Mouse (Mus musculus): Measurements from ENCODE around the gene Noct. TPM values are rescaled to one million over a fixed set of nuclear protein-coding genes. Genes with fewer than 3 reads are reported as not detected.

Gene Noct
- polyA plus RNA-seq, 1 experiment from 2014 or later = 12.7 TPM

DNA sequence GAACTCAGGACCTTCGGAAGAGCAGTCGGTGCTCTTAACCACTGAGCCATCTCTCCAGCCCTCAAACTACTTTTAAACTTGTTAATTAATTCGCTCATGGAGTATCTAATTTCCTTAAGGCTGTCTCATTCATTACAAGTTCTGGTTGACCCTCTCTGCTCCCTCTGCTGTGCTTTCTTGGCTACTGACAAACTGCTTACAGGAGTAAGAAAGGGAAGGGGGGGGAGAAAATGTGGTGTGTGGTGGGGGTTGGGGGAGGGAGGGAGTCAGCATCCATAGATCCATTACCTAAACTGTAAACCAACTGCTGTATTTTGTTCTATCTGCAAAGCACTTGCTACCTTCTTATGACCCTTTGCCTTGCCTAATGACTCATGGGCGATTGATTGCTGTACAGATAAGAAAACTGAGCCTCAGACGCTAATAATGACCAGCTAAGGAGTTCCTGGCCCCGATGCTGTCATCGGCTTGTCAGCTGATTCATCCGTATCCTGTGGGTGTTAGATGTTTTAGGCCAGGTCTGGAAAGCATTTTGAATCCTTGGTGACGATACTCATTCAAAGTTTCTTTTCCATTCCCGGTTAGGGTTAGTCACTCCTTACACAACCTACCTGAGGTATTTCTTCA lies 1.3 kb upstream of the Noct start:
- DNase-seq (ENCODE audit: low spot score) = no peak
- no peaks in the 10 kb centered on the region for H3K9me3 ChIP-seq (ENCODE audit: control insufficient read depth, low read length)
- no peaks in the 10 kb centered on the region for H3K4me1 ChIP-seq (replicated peaks; ENCODE audit: control insufficient read depth, insufficient read depth, low read length)
- H3K9ac ChIP-seq (ENCODE audit: low read depth, low read length) = no peak overlapping the region
- no peak for ATAC-seq (ENCODE audit: low FRiP score)
- H3K4me3 ChIP-seq (ENCODE audit: low read depth, low read length) = no peak overlapping the region
- no peak overlapping the region for H3K27ac ChIP-seq (ENCODE audit: low read depth, low read length)
- H3K4me2 ChIP-seq (replicated peaks; ENCODE audit: low read depth, low read length) = no peak overlapping the region
- WGBS = 58% methylated on average over 10 of the region's 10 CpGs
- H3K36me3 ChIP-seq (ENCODE audit: control insufficient read depth, insufficient read depth, low read length) = no peaks in the 10 kb centered on the region
- no peaks in the 10 kb centered on the region for H3K27me3 ChIP-seq (ENCODE audit: control insufficient read depth, insufficient read depth, low read length)

- Histone ChIP-seq H3K36me3 (ENCODE audit: control insufficient read depth, insufficient read depth, low read length) (no peaks in the 10 kb centered on the region), H3K27ac (ENCODE audit: low read depth, low read length) (no peak overlapping the region), H3K4me3 (ENCODE audit: low read depth, low read length) (no peak overlapping the region), H3K4me2 (replicated peaks; ENCODE audit: low read depth, low read length) (no peak overlapping the region), H3K4me1 (replicated peaks; ENCODE audit: control insufficient read depth, insufficient read depth, low read length) (no peaks in the 10 kb centered on the region), H3K9ac (ENCODE audit: low read depth, low read length) (no peak overlapping the region), H3K9me3 (ENCODE audit: control insufficient read depth, low read length) (no peaks in the 10 kb centered on the region), H3K27me3 (ENCODE audit: control insufficient read depth, insufficient read depth, low read length) (no peaks in the 10 kb centered on the region)
- ATAC-seq (ENCODE audit: low FRiP score) (no peak), DNase-seq (ENCODE audit: low spot score) (peak; percentile 13)
- WGBS = 18% methylated on average over 5 of the region's 5 CpGs
Measured at GRCm38 (mm10) chr3:51223556-51223955, 691 bp upstream of the Noct start.

DNA sequence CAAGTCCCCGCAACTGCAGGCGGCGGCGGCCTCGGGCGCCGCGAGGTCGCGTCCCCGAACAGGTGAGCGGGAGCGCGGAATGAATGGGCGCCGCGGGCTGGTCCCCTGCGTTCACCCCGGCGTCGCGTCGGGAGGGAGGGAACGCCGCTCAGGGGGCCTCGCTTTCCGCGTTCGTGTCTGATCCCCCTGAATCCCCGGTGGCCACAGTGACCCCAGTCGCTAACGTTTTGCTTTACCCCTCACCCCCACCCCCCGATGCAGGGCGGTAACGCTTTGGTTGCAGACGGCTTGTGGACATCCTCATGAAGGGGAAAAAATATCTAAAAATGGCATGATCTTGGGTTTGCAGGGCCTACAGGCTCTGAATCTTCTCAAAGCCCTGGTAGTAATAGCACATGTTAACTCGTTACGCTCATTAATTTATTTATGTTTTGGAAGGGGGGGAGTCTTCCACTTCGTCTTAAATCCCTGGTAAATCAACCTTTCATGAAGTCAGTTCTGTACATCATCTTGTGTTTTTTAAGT lies 1.0 kb downstream of the Noct start:
- WGBS = 2% methylated on average over 39 of the region's 39 CpGs
- peak overlapping the region; percentile 67 for H3K4me2 ChIP-seq (replicated peaks; ENCODE audit: low read depth, low read length)
- H3K27me3 ChIP-seq (ENCODE audit: control insufficient read depth, insufficient read depth, low read length) = no peaks in the 10 kb centered on the region
- DNase-seq (ENCODE audit: low spot score) = no peak
- H3K4me3 ChIP-seq (ENCODE audit: low read depth, low read length) = peak overlapping the region; percentile 65
- H3K4me1 ChIP-seq (replicated peaks; ENCODE audit: control insufficient read depth, insufficient read depth, low read length) = no peaks in the 10 kb centered on the region
- H3K9ac ChIP-seq (ENCODE audit: low read depth, low read length) = peak overlapping the region; percentile 72
- H3K9me3 ChIP-seq (ENCODE audit: control insufficient read depth, low read length) = no peaks in the 10 kb centered on the region
- H3K27ac ChIP-seq (ENCODE audit: low read depth, low read length) = peak overlapping the region; percentile 95
- peak; percentile 33; the same call in 1 of the 2 replicates for ATAC-seq (ENCODE audit: low FRiP score)
- H3K36me3 ChIP-seq (ENCODE audit: control insufficient read depth, insufficient read depth, low read length) = no peaks in the 10 kb centered on the region

DNA sequence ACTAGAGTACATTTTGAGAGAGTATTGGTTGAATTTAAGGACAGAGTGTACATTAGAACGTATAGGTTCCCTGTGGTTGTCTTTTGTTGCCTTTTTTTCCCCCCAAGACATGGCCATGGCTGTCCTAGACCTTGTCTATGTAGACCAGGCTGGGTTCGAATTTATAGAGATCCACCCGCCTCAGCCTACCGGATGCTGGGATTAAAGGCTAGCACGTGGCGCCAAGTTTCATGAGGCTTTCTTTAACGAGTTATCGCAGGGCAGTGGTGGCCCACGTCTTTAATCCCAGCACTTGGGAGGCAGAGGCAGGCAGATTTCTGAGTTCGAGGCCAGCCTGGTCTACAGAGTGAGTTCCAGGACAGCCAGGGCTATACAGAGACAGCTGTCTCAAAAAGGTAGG lies 1.7 kb downstream of the Noct start:
- no peaks in the 10 kb centered on the region for H3K27me3 ChIP-seq (ENCODE audit: control insufficient read depth, insufficient read depth, low read length)
- no peaks in the 10 kb centered on the region for H3K9me3 ChIP-seq (ENCODE audit: control insufficient read depth, low read length)
- H3K4me2 ChIP-seq (replicated peaks; ENCODE audit: low read depth, low read length) = peak overlapping the region; percentile 67; the same call in 1 of the 2 replicates
- DNase-seq (ENCODE audit: low spot score) = no peak
- H3K36me3 ChIP-seq (ENCODE audit: control insufficient read depth, insufficient read depth, low read length) = no peaks in the 10 kb centered on the region
- H3K9ac ChIP-seq (ENCODE audit: low read depth, low read length) = no peak overlapping the region
- ATAC-seq (ENCODE audit: low FRiP score) = no peak
- H3K27ac ChIP-seq (ENCODE audit: low read depth, low read length) = no peak overlapping the region
- no peaks in the 10 kb centered on the region for H3K4me1 ChIP-seq (replicated peaks; ENCODE audit: control insufficient read depth, insufficient read depth, low read length)
- peak overlapping the region; percentile 65; the same call in 1 of the 2 replicates for H3K4me3 ChIP-seq (ENCODE audit: low read depth, low read length)
- WGBS = 94% methylated on average over 10 of the region's 10 CpGs

GRCm38 (mm10) chr3:51226601-51227000 lies 2.4 kb downstream of the Noct start:
- ATAC-seq (ENCODE audit: low FRiP score) = no peak
- Histone ChIP-seq H3K36me3 (ENCODE audit: control insufficient read depth, insufficient read depth, low read length) (no peaks in the 10 kb centered on the region), H3K9ac (ENCODE audit: low read depth, low read length) (no peak overlapping the region), H3K27ac (ENCODE audit: low read depth, low read length) (no peak overlapping the region), H3K4me1 (replicated peaks; ENCODE audit: control insufficient read depth, insufficient read depth, low read length) (no peaks in the 10 kb centered on the region), H3K4me3 (ENCODE audit: low read depth, low read length) (0 out of 2 replicates have a peak overlapping the region, but pooled peaks have one; percentile 6), H3K4me2 (replicated peaks; ENCODE audit: low read depth, low read length) (no peak overlapping the region), H3K9me3 (ENCODE audit: control insufficient read depth, low read length) (no peaks in the 10 kb centered on the region), H3K27me3 (ENCODE audit: control insufficient read depth, insufficient read depth, low read length) (no peaks in the 10 kb centered on the region)
- WGBS = 91% methylated on average over 3 of the region's 3 CpGs
- no peak for DNase-seq (ENCODE audit: low spot score)

DNA sequence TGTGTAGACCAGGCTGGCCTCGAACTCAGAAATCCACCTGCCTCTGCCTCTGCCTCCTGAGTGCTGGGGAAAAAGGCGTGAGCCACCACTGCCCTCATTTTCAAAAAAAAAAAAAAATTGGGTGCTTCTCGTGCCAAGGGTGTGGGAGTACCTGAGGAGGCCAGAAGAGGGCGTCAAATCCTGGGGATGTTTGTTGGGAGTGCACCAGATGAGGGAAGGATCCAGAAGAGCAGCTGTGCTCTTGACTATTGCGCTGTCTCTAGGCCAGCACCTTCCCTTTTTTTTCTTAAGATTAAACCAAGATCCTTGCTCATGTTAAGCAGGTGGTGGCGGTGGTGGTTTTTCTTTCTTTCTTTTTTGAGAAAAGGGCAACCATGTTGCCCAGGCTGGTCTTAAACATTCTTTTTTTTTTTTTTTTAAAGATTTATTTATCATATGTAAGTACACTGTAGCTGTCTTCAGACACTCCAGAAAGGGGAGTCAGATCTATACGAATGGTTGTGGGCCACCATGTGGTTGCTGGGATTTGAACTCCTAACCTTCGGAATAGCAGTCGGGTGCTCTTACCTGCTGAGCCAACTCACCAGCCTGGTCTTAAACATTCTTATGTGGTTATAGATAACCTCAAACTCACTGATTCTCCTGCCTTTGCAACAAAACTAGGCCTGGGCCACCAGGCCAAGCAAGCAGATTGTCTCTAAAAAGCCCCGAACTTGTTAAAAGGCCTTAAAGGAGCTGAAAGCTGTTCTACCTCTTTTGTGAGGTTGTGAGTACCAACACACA lies 4.0 kb downstream of the Noct start:
- WGBS = 83% methylated on average over 10 of the region's 10 CpGs
- no peaks in the 10 kb centered on the region for H3K27me3 ChIP-seq (ENCODE audit: control insufficient read depth, insufficient read depth, low read length)
- H3K4me1 ChIP-seq (replicated peaks; ENCODE audit: control insufficient read depth, insufficient read depth, low read length) = no peaks in the 10 kb centered on the region
- H3K9ac ChIP-seq (ENCODE audit: low read depth, low read length) = no peak overlapping the region
- no peaks in the 10 kb centered on the region for H3K9me3 ChIP-seq (ENCODE audit: control insufficient read depth, low read length)
- no peak overlapping the region for H3K27ac ChIP-seq (ENCODE audit: low read depth, low read length)
- ATAC-seq (ENCODE audit: low FRiP score) (no peak), DNase-seq (ENCODE audit: low spot score) (peak; percentile 55)
- H3K4me3 ChIP-seq (ENCODE audit: low read depth, low read length) = no peak overlapping the region
- no peak overlapping the region for H3K4me2 ChIP-seq (replicated peaks; ENCODE audit: low read depth, low read length)
- H3K36me3 ChIP-seq (ENCODE audit: control insufficient read depth, insufficient read depth, low read length) = no peaks in the 10 kb centered on the region

DNA sequence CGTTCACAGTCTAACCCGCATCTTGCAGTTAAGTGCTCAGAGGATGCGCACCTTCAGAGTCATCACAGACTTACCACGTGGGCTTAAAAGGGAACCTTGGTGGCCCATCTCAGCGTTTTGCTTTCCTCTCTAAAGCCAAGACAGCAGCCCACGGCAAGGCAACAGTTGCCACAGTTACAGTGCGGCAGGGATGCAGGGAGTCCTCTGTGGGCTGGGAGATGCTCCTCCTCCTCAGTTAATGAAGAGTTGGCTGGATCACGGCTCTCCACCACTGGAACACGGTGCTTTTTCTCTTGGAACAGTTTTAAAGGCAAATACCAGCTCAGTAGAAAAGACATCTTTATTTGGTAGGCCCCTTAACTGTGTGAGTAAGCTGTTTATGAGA lies 4.6 kb downstream of the Noct start:
- Histone ChIP-seq H3K4me2 (replicated peaks; ENCODE audit: low read depth, low read length) (no peak overlapping the region), H3K9me3 (ENCODE audit: control insufficient read depth, low read length) (no peaks in the 10 kb centered on the region), H3K4me3 (ENCODE audit: low read depth, low read length) (no peak overlapping the region), H3K9ac (ENCODE audit: low read depth, low read length) (no peak overlapping the region), H3K36me3 (ENCODE audit: control insufficient read depth, insufficient read depth, low read length) (no peaks in the 10 kb centered on the region), H3K27ac (ENCODE audit: low read depth, low read length) (no peak overlapping the region), H3K4me1 (replicated peaks; ENCODE audit: control insufficient read depth, insufficient read depth, low read length) (no peaks in the 10 kb centered on the region), H3K27me3 (ENCODE audit: control insufficient read depth, insufficient read depth, low read length) (no peaks in the 10 kb centered on the region)
- DNase-seq (ENCODE audit: low spot score) (no peak), ATAC-seq (ENCODE audit: low FRiP score) (no peak)
- WGBS = 84% methylated on average over 9 of the region's 9 CpGs

- Histone ChIP-seq H3K27ac (ENCODE audit: low read depth, low read length) (no peak overlapping the region), H3K9ac (ENCODE audit: low read depth, low read length) (no peak overlapping the region), H3K4me3 (ENCODE audit: low read depth, low read length) (no peak overlapping the region), H3K36me3 (ENCODE audit: control insufficient read depth, insufficient read depth, low read length) (no peaks in the 10 kb centered on the region), H3K4me1 (replicated peaks; ENCODE audit: control insufficient read depth, insufficient read depth, low read length) (no peaks in the 10 kb centered on the region), H3K27me3 (ENCODE audit: control insufficient read depth, insufficient read depth, low read length) (no peaks in the 10 kb centered on the region), H3K9me3 (ENCODE audit: control insufficient read depth, low read length) (no peaks in the 10 kb centered on the region), H3K4me2 (replicated peaks; ENCODE audit: low read depth, low read length) (no peak overlapping the region)
- DNase-seq (ENCODE audit: low spot score) = no peak
- ATAC-seq (ENCODE audit: low FRiP score) = no peak
- WGBS = 87% methylated on average over 3 of the region's 3 CpGs
Measured at GRCm38 (mm10) chr3:51229226-51229625, 5.0 kb downstream of the Noct start.

Data from hindbrain, embryonic 11.5 days (tissue).